Mouse (Mus musculus): ENCODE data around the gene Usp35. TPM values are rescaled to one million over a fixed set of nuclear protein-coding genes. Genes with fewer than 3 reads are reported as not detected.

Usp35 gene
- polyA plus RNA-seq, 1 experiment from 2014 or later, result 1.2 TPM

DNA sequence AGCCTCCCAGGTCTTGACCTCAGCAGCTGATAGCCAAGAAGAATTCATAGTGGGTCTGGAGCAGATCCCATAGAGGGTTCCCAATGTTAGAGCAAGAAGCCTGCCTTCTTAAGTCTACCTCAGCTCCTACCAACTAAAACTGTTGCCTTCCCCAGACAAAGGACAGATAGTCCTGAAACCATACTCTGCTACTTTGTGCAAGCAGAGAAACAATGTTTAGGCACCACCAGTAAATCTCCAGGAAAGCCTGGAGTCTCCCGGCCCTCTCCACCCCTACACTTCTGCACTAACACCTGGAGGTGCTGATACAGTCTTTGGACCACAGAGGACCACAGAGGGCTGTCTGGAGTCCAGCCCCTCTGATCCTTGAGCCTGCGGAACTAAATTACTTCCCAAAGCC is 12.8 kb upstream of the Usp35 start:
- Histone ChIP-seq H3K9ac (replicated peaks; ENCODE audit: low read length) (no peak overlapping the region), H3K4me3 (ENCODE audit: low read depth, low read length) (no peak overlapping the region), H3K36me3 (replicated peaks; ENCODE audit: control insufficient read depth, insufficient read depth, low read depth, low read length) (no peaks in the 10 kb centered on the region), H3K27me3 (ENCODE audit: control insufficient read depth, insufficient read depth, low read length) (no peaks in the 10 kb centered on the region), H3K4me2 (ENCODE audit: low read depth, low read length) (no peak overlapping the region), H3K27ac (replicated peaks; ENCODE audit: low read depth, low read length) (no peak overlapping the region), H3K4me1 (ENCODE audit: control insufficient read depth, insufficient read depth, low read length) (no peaks in the 10 kb centered on the region), H3K9me3 (replicated peaks; ENCODE audit: control insufficient read depth, low read length) (no peaks in the 10 kb centered on the region)
- ATAC-seq (replicated peaks; ENCODE audit: insufficient number of reproducible peaks, low FRiP score, low TSS enrichment, low read depth) (no peak), DNase-seq (ENCODE audit: low spot score) (no peak)
- WGBS, result 84% methylated on average over 2 of the region's 2 CpGs

- Histone ChIP-seq H3K9ac (replicated peaks; ENCODE audit: low read length) (no peak overlapping the region), H3K4me3 (ENCODE audit: low read depth, low read length) (no peak overlapping the region), H3K4me2 (ENCODE audit: low read depth, low read length) (no peak overlapping the region), H3K9me3 (replicated peaks; ENCODE audit: control insufficient read depth, low read length) (no peaks in the 10 kb centered on the region), H3K27ac (replicated peaks; ENCODE audit: low read depth, low read length) (no peak overlapping the region), H3K36me3 (replicated peaks; ENCODE audit: control insufficient read depth, insufficient read depth, low read depth, low read length) (no peaks in the 10 kb centered on the region), H3K27me3 (ENCODE audit: control insufficient read depth, insufficient read depth, low read length) (no peaks in the 10 kb centered on the region), H3K4me1 (ENCODE audit: control insufficient read depth, insufficient read depth, low read length) (no peaks in the 10 kb centered on the region)
- no peak for DNase-seq (ENCODE audit: low spot score)
- 78% methylated on average over 2 of the region's 2 CpGs for WGBS
- ATAC-seq (replicated peaks; ENCODE audit: insufficient number of reproducible peaks, low FRiP score, low TSS enrichment, low read depth), result no peak
Measured at GRCm38 (mm10) chr7:97342961-97343360, 11.1 kb upstream of the Usp35 start.

DNA sequence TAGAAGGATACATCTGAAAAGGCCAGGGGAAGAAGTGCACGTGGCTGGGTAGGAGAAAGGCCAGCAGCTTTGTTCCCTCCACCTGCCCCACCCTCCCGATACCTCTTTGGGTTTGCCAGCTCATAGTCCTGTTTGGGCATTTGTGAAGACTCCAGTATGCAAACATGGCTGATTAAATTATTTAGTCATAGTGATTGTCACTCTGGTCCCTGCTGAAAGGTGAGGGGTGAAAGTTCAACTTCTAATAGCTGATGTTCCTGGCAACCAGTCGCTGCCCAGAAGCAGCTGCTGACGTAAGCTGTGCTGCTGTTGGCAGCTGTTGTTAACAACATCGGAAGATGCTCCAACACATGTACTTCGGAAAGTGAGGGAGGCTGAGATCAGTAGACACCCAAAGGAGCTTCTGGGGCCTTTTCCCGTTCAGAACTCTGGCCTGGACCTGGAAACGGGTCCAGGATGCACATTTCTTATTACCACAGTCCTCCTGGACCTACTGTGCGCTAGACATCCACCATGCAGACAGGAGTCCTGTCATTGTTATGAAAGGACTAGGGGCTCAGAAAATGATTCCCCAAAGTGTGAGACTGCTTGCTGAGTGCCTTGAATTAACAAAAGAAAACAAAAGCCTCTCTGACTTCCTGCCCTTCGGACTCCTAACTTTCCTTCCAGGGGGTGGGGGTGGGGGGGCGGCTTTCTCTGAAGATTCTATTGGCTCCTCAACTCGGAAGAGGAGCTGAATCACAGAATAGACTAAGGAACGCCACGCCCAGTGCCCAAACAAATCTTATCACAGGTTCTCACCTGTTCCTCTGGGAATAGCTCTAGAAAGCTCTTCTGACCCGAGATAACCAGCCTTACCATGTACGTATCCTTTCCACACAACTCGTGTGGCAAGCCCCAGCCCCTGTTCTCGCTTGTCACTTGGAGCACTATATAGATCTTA is 9.4 kb upstream of the Usp35 start:
- H3K4me2 ChIP-seq (ENCODE audit: low read depth, low read length), result no peak overlapping the region
- H3K4me1 ChIP-seq (ENCODE audit: control insufficient read depth, insufficient read depth, low read length), result no peaks in the 10 kb centered on the region
- 61% methylated on average over 18 of the region's 18 CpGs for WGBS
- H3K4me3 ChIP-seq (ENCODE audit: low read depth, low read length), result no peak overlapping the region
- ATAC-seq (replicated peaks; ENCODE audit: insufficient number of reproducible peaks, low FRiP score, low TSS enrichment, low read depth) (no peak), DNase-seq (ENCODE audit: low spot score) (no peak)
- H3K27ac ChIP-seq (replicated peaks; ENCODE audit: low read depth, low read length), result no peak overlapping the region
- no peaks in the 10 kb centered on the region for H3K9me3 ChIP-seq (replicated peaks; ENCODE audit: control insufficient read depth, low read length)
- H3K36me3 ChIP-seq (replicated peaks; ENCODE audit: control insufficient read depth, insufficient read depth, low read depth, low read length), result no peaks in the 10 kb centered on the region
- no peak overlapping the region for H3K9ac ChIP-seq (replicated peaks; ENCODE audit: low read length)
- no peaks in the 10 kb centered on the region for H3K27me3 ChIP-seq (ENCODE audit: control insufficient read depth, insufficient read depth, low read length)

DNA sequence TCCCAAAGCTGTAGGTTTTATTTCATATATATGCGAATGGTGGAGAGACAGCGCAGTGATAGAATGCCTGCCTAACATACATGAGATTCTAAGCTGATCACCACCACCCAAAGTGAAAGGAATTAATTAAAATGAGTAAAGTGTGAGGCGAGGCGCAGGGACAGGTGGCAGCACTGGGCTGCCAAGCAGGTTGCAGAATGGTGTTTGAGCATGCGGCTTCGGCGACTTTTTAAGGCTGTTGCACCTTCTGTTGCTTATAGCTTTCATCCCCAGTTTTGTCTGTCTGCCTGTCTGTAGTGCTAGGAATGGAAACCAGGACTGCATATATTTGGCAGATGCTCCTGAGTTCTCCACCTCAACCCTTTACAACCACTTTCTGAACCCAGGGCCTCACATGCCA is 7.8 kb upstream of the Usp35 start:
- H3K27ac ChIP-seq (replicated peaks; ENCODE audit: low read depth, low read length), result no peak overlapping the region
- no peaks in the 10 kb centered on the region for H3K9me3 ChIP-seq (replicated peaks; ENCODE audit: control insufficient read depth, low read length)
- no peaks in the 10 kb centered on the region for H3K4me1 ChIP-seq (ENCODE audit: control insufficient read depth, insufficient read depth, low read length)
- no peak overlapping the region for H3K9ac ChIP-seq (replicated peaks; ENCODE audit: low read length)
- no peaks in the 10 kb centered on the region for H3K27me3 ChIP-seq (ENCODE audit: control insufficient read depth, insufficient read depth, low read length)
- no peak for DNase-seq (ENCODE audit: low spot score)
- 88% methylated on average over 7 of the region's 7 CpGs for WGBS
- no peak overlapping the region for H3K4me3 ChIP-seq (ENCODE audit: low read depth, low read length)
- H3K36me3 ChIP-seq (replicated peaks; ENCODE audit: control insufficient read depth, insufficient read depth, low read depth, low read length), result no peaks in the 10 kb centered on the region
- ATAC-seq (replicated peaks; ENCODE audit: insufficient number of reproducible peaks, low FRiP score, low TSS enrichment, low read depth), result no peak
- no peak overlapping the region for H3K4me2 ChIP-seq (ENCODE audit: low read depth, low read length)

DNA sequence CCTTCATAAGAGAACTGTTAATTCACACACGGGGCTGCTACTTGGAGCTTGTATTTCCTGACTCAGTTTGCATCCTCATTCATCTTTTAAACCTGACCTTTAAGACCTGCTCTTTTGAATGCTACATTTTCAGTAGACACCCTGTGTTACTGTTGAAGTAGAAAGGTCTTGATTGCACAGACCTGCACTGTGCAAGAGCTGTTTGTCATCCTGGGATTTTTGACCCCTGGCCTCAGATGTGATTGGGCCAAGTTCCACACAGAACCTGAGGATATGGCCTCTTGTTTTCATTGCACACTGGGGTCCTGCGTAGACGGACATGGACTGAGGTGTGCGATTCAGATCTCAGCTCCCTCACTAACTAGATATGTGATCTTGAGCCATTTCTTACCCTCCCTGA is 6.8 kb upstream of the Usp35 start:
- H3K4me3 ChIP-seq (ENCODE audit: low read depth, low read length), result no peak overlapping the region
- 81% methylated on average over 4 of the region's 4 CpGs for WGBS
- H3K9me3 ChIP-seq (replicated peaks; ENCODE audit: control insufficient read depth, low read length), result no peaks in the 10 kb centered on the region
- H3K4me2 ChIP-seq (ENCODE audit: low read depth, low read length), result no peak overlapping the region
- H3K27me3 ChIP-seq (ENCODE audit: control insufficient read depth, insufficient read depth, low read length), result no peaks in the 10 kb centered on the region
- H3K36me3 ChIP-seq (replicated peaks; ENCODE audit: control insufficient read depth, insufficient read depth, low read depth, low read length), result no peaks in the 10 kb centered on the region
- no peak overlapping the region for H3K9ac ChIP-seq (replicated peaks; ENCODE audit: low read length)
- no peak overlapping the region for H3K27ac ChIP-seq (replicated peaks; ENCODE audit: low read depth, low read length)
- ATAC-seq (replicated peaks; ENCODE audit: insufficient number of reproducible peaks, low FRiP score, low TSS enrichment, low read depth), result no peak
- no peak for DNase-seq (ENCODE audit: low spot score)
- no peaks in the 10 kb centered on the region for H3K4me1 ChIP-seq (ENCODE audit: control insufficient read depth, insufficient read depth, low read length)

DNA sequence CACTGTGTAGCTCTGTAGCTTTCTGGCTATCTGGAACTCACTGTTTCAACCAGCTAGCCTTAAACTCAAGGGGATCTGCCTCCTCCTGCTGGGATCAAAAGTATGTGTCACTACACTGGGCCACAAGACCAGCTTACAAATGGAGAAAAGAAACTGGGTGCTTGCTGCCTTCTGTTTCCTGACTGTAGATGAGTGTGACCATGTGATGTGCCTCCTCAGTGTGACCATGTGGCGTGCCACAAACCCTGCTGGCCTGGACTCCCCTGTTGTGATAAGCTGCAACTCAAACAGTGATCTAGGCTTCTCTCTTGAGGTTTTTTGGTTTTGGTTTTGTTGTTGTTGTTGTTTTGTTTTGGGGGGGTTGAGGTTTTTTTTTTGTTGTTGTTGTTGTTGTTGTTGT is 4.9 kb upstream of the Usp35 start:
- Histone ChIP-seq H3K9ac (replicated peaks; ENCODE audit: low read length) (no peak overlapping the region), H3K27me3 (ENCODE audit: control insufficient read depth, insufficient read depth, low read length) (no peaks in the 10 kb centered on the region), H3K36me3 (replicated peaks; ENCODE audit: control insufficient read depth, insufficient read depth, low read depth, low read length) (no peaks in the 10 kb centered on the region), H3K4me1 (ENCODE audit: control insufficient read depth, insufficient read depth, low read length) (no peaks in the 10 kb centered on the region; the same call in 1 of the 2 replicates), H3K27ac (replicated peaks; ENCODE audit: low read depth, low read length) (no peak overlapping the region), H3K4me2 (ENCODE audit: low read depth, low read length) (no peak overlapping the region), H3K4me3 (ENCODE audit: low read depth, low read length) (no peak overlapping the region), H3K9me3 (replicated peaks; ENCODE audit: control insufficient read depth, low read length) (no peaks in the 10 kb centered on the region)
- WGBS, result 80% methylated on average over 1 of the region's 1 CpGs
- ATAC-seq (replicated peaks; ENCODE audit: insufficient number of reproducible peaks, low FRiP score, low TSS enrichment, low read depth) (no peak), DNase-seq (ENCODE audit: low spot score) (no peak)

GRCm38 (mm10) chr7:97334406-97334805 is 2.6 kb upstream of the Usp35 start:
- Histone ChIP-seq H3K4me2 (ENCODE audit: low read depth, low read length) (no peak overlapping the region), H3K36me3 (replicated peaks; ENCODE audit: control insufficient read depth, insufficient read depth, low read depth, low read length) (no peaks in the 10 kb centered on the region), H3K27ac (replicated peaks; ENCODE audit: low read depth, low read length) (no peak overlapping the region), H3K9me3 (replicated peaks; ENCODE audit: control insufficient read depth, low read length) (no peaks in the 10 kb centered on the region), H3K4me3 (ENCODE audit: low read depth, low read length) (no peak overlapping the region), H3K27me3 (ENCODE audit: control insufficient read depth, insufficient read depth, low read length) (no peaks in the 10 kb centered on the region), H3K9ac (replicated peaks; ENCODE audit: low read length) (no peak overlapping the region), H3K4me1 (ENCODE audit: control insufficient read depth, insufficient read depth, low read length) (no peaks in the 10 kb centered on the region; the same call in 1 of the 2 replicates)
- DNase-seq (ENCODE audit: low spot score) (no peak), ATAC-seq (replicated peaks; ENCODE audit: insufficient number of reproducible peaks, low FRiP score, low TSS enrichment, low read depth) (no peak)
- WGBS, result 91% methylated on average over 2 of the region's 2 CpGs

DNA sequence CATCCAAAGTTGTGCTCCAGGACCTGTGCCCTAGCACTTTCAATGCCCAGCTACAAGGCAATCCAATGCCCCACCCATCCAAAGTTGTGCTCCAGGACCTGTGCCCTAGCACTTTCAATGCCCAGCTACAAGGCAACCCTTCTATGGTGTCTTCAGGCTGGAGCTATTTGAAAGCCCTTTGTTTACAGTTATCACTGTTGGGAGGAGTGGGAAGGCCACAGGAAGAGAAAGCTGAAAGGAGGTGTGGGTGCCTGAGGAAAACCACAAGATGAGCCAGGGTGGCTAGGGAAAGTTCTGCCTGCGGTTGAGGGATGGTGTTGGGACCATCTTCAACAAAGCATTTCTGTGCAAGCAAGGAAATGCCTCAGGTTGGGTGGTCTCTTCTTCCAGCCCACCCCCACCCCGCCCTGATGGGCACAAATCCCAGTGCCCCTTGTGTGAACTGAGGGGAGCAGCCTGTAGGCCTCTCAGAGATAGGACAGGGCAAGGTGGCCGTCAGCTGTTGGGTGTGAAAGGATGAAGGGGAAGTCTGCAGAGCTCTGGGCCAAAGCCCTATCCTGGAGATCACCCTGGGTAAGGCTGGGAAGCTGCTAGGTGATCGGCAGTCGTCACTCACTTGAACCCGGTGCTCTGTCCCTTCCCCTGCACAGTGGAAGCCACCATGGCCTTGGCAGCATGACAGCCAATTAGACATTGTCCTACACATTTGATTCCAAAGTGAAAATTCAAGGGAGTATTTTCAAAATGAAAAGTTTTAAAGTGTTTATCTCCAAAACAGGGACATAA is 1.5 kb upstream of the Usp35 start:
- H3K27ac ChIP-seq (replicated peaks; ENCODE audit: low read depth, low read length), result no peak overlapping the region
- no peaks in the 10 kb centered on the region for H3K36me3 ChIP-seq (replicated peaks; ENCODE audit: control insufficient read depth, insufficient read depth, low read depth, low read length)
- ATAC-seq (replicated peaks; ENCODE audit: insufficient number of reproducible peaks, low FRiP score, low TSS enrichment, low read depth) (no peak), DNase-seq (ENCODE audit: low spot score) (no peak)
- H3K4me1 ChIP-seq (ENCODE audit: control insufficient read depth, insufficient read depth, low read length), result no peaks in the 10 kb centered on the region; the same call in 1 of the 2 replicates
- no peak overlapping the region; the same call in 1 of the 2 replicates for H3K4me2 ChIP-seq (ENCODE audit: low read depth, low read length)
- H3K9ac ChIP-seq (replicated peaks; ENCODE audit: low read length), result no peak overlapping the region
- H3K4me3 ChIP-seq (ENCODE audit: low read depth, low read length), result no peak overlapping the region
- 84% methylated on average over 6 of the region's 6 CpGs for WGBS
- no peaks in the 10 kb centered on the region for H3K27me3 ChIP-seq (ENCODE audit: control insufficient read depth, insufficient read depth, low read length)
- H3K9me3 ChIP-seq (replicated peaks; ENCODE audit: control insufficient read depth, low read length), result no peaks in the 10 kb centered on the region

Measured in embryonic facial prominence, embryonic 11.5 days (tissue).